Mouse (Mus musculus): Measurements from ENCODE around the gene Gm28047.

The Gm28047 gene

DNA sequence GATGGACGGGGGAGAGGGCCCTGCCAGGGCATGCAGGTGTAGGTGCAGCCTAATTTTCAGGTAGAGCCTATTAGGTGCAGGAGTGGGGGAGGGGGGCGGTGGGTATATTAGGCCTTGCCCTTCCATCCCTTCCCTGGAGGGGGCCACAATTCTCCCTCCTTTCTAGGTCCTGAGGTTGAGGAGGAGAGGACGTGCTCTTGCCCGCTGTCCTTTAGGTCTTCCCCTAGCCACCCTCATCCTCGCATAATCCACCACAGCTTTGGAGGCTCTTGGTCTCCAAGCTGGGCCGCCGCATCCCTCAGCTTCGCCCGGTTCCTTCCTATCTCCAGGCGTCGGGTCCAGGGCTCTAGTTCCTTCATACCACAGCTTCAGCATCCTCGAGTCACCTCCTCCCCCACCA lies 108.6 kb downstream of the Gm28047 start:
- no peak for DNase-seq (ENCODE audit: low spot score in 2 of 2)

DNA sequence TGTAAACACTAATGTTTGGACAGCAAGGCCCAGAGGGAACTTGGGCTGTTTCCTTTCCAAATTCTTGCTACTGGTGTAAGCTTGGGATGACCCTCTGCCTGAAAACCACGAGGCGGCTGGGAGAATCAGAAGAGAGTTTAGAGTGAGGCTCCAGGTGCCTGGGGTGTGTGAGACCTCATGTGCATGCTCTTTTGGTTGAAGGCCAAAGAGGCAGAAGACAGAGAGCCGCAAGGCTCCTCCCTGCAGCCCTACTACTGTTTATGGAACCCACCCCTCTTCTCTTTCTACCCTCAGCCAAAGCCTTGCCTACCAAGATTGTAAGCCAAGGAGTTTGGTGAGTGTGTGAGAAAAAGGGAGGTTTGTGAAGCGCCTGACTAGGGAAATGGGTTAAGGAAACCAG lies 109.1 kb downstream of the Gm28047 start:
- DNase-seq (ENCODE audit: low spot score in 2 of 2), result no peak

DNA sequence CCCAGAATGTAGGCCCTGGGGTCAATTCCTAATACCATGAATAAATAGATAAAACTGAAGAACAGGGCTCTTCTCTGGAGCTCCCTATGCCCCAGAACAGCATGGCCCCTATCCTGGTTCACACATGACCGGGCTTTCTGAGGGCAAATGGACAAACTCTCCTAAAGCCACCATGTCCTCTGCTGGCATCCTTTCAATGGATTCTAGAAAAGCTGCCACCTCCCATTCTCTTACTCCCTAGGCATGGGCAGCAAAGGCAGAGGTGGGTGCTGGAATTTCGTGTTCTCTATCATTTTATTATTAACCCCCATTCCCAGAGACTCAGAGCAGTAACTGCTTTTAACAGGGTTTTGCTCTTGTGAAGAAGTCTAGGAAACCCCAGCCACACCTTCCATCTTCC lies 109.6 kb downstream of the Gm28047 start:
- DNase-seq (ENCODE audit: low spot score in 2 of 2), result no peak

DNA sequence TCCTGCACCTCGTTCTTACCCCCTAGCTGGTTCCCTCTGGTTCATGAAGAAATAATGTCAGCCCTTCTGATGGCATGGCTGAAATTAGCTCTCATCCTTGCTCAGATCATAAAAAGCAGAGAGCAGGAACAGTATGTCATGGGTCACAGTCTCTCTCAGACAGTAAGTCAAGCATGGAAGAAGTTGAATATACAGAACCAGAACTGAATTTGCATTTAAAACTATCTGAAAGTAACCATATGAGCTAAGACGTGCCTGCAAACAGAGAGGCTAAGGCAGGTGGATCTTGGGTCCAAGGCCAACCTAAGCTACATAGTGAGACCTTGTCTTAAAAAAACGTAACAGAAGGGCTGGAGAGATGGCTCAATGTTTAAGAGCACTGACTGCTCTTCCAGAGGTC lies 111.9 kb downstream of the Gm28047 start:
- no peak for DNase-seq (ENCODE audit: low spot score in 2 of 2)

DNA sequence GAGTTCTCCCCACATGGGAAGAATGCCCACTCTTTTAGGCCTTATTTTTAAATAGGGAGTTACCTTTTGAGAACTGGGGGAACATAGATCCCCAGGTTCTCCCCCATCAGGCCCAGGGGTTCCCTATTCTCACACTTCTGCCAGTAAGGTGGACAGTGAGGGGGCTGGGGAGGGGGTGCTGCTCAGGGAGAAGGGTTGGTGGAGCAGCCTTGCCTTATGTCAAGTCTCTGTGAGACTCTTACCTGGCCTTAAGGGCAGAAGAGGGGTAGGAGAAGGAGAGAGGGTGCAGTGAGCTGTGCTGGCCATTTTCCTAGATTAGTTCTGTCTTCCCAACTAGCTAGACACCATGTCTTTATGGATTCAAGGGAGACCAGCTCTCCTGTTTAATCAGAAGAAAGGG lies 112.4 kb downstream of the Gm28047 start:
- DNase-seq (ENCODE audit: low spot score in 2 of 2), result no peak

DNA sequence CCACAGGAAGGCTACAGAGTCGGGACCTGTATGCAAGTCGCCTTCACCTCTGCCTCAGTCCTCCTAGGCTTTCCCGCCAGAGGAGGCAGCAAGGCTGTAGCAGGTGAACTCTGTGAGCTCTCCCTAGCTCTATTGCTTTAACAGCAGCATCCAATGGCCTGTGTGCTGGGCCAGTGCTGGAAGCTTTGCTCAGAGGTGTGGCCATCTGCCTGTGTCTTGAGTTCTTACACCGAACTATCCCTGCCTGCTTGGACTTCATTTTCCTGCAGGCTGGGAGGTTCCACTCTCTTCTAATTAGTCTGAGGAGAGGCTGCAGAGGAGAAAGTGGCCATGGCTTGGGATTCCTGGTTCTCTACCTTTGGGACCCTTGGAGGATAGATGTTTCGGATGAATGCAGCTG lies 112.9 kb downstream of the Gm28047 start:
- no peak for DNase-seq (ENCODE audit: low spot score in 2 of 2)

DNA sequence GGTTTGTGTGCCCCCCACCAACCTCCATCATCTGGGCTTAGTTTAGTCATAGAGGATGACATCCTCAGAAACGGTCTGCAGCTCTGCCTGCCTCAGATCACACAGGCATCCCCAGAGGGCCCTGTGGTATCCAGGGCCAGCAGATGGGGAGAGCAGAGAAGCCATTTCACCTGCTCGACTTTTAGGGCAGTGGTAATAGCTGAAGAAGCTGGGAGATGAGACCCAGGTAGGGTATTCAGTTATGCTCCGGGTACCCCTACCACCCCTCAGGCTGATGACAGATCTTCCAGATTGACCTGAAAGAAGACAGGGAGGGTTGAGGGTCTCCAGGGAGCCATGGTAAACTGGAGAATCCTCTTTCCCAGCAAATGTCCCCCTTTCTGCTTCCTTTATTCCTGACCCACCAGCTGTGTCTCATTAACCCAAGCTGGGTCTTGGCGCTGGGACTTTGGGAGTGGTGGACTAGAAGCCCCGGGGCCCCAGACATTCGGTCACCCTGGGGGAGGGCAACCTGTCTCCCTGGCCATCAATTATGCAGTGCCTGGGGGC lies 113.5 kb downstream of the Gm28047 start:
- no peak for DNase-seq (ENCODE audit: low spot score in 2 of 2)

DNA sequence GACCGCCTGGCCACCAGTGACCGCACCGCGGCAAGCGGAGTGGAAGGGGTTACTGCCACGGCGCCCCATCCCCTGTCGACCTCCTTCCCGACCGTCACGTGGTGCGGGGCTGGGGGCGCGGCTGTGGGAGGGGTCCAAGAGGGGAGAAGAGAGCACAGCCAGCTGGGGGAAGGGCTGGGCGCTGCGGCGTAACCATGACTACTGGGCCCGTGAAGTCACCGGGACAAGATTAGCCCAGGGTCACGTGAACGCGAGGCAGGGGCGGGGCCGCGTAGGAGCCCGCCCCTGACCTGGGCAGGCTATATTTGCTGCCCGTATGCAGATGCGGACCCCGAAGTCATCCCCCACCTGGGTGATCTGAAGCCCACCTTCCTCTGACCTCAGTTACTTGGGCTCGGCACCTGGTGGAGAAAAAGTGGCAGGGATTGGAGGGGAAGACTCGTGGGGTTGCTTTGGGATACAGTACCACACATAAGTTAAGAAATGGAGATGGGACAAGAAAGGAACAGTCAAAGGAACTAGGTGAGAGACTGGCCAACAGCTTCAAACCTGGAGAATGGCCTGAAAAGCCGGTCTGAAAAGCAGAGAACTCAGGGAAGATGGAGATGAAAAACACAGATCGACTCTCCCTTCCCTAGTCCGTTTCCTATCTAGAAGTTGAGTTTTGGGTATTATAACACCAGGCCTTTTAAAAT lies 114.1 kb downstream of the Gm28047 start:
- peak; percentile 80 to 90 for DNase-seq (ENCODE audit: low spot score in 2 of 2)

DNA sequence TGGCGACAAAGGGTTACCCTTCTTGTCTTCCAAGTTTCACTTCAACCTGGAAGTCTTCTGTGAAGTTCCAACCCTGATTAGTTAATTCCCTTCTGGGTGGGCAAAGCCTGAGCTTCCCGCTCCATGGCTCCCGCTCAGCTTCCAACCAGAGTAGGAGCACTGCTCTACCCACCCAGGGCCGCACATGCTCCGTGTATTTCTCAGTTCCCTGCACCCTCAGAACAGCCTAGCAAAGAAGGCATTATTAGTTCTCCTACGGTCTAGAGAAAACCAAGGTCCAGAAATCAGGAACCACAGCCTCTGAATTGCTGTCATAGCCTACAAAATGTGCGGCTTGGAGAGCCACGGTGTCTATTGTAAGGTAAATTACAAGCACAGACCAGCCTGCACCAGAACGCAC lies 114.8 kb downstream of the Gm28047 start:
- DNase-seq (ENCODE audit: low spot score in 2 of 2), result peak in 1 of 2 experiments; percentile 51

DNA sequence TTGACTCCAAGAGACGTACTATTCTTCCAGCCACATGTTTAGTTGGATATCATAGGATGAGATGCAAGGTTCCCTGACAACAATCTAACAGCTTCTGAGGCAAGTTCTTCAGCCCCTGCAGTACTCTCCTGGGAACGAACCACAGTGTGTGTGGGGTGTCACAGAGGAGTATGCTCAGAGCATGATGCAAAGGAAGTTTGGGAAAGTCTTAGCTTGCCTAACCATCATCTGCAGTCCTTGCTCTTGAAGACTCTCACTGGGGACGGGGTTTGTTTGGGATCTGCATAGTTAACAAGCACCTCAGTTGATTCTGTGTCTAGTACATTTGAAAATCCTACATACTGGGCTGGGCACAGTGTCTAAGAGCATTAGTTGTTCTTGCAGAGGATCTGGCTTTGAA lies 116.5 kb downstream of the Gm28047 start:
- no peak for DNase-seq (ENCODE audit: low spot score in 2 of 2)

DNA sequence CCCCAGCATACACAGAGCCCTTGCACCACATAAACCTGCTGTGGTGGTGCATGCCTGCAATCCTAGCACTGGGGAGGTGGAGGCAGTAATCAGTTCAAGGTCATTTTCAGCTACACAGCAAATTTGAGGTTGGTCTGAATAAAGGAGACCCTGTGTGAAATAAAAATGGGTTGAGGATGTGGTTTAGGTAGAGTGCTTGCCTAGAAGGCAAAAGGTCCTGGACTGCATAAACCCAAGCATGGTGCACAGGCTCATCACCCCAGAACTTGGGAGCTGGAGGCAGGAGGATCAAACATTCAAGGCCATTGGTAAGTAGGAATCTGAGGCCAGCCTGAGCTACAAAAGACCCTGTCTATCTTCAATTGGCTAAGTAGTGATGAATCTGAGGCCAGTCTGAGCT lies 117.3 kb downstream of the Gm28047 start:
- DNase-seq (ENCODE audit: low spot score in 2 of 2), result no peak

DNA sequence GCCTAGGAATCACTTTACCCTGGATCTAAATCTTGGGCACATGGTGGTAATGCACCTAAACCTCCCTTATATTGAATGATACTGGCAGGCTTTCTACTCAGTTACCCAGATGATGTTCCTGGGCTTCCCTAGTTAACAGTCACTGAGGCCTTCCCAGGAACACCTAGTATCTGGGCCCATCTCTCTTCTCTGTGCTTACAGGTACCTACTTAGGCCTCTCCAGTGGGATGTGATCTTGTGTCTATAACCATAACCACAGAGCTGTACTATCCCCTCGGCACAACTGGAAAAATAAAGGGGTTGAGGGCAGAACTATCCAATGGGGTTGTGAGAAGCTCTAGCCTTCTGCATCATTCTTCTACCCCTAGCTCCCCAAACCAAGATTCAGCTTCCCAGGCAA lies 118.0 kb downstream of the Gm28047 start:
- no peak for DNase-seq (ENCODE audit: low spot score in 2 of 2)

DNA sequence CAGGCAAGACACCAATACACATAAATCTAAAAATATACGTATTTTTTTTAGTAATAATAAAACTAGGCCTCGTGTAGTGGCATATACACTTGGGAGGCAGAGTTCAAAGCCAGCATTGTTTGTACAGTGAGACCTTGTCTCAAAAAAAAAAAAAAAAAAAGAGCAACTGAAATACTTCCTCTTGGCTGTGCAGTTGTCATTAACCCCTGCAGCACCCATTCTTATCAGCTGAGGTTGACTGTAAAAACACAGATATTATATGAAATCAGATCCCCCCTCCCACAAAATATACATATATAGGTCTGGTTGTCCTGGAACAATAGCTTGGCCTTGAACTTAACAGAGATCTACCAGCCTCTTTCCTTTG lies 118.4 kb downstream of the Gm28047 start:
- no peak for DNase-seq (ENCODE audit: low spot score in 2 of 2)

DNA sequence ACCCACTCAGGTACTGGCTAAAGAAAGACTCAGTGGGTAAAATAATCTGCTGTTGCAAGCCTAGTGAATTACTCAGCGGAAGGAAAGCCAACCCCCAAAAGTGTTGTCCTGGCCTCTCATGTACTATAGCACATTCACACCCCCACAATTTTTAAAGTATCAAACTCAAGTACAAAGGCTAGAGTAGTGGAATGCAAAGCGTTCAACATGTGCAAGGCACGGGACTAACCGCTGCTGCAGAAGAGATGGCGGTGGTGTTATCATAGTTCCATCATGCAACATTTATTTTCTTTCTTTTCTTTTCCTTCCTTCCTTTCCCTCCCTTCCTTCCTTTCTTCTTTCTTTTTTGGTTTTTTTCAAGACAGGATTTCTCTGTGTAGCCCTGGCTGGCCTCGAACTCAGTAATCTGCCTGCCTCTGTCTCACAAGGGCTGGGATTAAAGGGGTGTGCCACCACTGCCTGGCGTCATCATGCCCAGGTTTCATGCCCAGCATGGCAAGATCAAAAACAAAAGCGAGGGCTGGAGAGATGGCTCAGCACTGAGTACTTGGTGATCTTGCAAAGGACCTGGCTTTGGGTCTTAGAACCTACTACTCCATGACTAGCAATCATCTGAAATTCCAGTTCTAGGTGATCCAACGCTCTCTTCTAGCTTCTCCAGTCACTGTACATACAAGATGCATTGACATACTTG lies 119.0 kb downstream of the Gm28047 start:
- no peak for DNase-seq (ENCODE audit: low spot score in 2 of 2)

DNA sequence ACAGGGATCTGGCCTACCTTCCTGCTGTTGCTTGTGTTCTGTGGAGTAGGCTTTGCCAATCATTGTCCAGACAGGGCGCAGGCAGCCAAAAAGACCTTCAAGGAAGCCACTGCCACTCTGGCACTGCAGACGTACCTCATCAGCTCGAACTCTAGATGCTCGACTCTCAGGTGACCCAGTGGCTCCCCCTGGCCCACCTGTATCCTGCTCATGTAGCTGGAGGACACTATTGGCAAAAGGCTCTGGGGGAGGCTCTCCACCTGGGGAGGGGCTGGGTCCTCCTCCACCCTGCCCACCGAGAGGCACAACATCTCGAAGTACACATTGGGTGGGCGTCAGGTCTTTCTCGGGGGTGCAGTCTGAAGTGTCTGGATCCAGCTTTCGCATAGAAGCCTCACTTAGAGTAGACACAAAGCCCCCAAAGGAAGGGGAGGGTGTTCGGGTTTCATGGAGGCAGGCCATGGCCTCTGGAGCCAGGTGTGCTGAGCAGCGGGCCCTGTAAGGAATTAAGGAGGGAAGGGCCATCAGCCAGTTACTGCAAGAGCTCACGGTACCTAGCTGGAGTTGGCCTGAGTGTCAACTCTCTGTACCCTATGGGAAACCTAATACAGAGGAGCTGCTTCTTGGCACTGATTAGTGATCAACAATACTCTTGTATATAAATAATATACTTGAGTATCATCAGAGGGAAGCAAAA lies 119.6 kb downstream of the Gm28047 start:
- DNase-seq (ENCODE audit: low spot score in 2 of 2), result no peak

DNA sequence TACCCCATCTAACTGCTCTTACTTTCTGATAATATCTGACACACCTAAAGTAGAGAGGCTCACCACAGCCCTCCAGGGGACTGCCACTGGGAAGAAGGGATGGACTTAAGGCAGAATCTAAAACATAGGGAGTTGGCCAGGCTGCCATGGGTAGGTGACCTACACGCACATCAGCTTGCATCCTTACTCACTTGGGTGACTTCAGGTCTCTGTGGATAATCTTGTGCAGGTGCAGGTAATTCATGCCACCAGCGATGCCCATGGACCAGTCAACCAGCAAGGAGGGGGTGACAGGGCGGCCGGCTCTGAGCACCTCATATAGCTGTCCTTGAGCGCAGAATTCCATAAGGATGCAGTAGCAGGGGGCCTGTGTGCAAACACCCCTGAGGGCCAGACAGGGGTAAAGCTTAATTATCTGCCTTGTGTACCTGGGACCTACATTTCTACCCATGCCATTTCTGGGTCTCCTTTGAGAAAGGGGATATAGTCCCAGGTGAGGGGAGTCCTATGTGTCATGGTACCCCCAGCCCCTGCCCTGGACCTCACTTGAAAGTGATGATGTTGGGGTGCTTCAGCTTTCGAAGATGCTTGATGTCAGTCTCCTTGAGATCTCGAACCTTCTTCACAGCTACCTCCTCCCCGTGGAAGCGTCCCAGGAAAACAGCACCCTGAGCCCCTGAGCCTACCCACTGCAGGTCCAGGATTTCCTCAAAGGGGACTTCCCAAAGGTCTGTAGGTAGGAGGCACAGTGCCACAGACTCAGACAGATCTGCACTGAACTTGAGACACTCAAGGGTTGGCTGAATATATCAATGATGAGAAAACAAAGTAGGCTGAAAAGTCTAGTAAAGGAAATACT lies 120.7 kb downstream of the Gm28047 start:
- no peak for DNase-seq (ENCODE audit: low spot score in 2 of 2)

DNA sequence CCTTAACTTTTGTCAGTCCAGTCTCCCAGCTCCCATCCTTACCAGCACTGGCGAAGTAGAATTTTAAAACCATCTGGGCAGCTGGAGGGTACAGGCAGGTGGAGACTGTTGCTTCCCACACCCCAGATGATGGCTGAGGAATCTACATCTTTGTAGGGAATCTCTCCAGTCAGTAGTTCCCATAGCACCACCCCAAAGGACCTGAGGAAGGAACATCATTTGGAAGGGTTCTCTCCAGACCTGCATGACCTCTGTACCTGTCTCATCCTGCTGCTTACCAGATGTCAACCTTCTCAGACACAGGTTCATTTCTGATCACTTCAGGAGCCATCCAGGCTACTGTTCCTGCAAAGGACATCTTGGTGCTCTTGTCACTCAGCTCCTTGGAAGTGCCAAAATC lies 121.4 kb downstream of the Gm28047 start, which contains the start of gene Gm10337:
Gene Gm10337, plus strand, starts transcription at position 276 of the 400 bp plus-strand sequence.
- no peak for DNase-seq (ENCODE audit: low spot score in 2 of 2)

DNA sequence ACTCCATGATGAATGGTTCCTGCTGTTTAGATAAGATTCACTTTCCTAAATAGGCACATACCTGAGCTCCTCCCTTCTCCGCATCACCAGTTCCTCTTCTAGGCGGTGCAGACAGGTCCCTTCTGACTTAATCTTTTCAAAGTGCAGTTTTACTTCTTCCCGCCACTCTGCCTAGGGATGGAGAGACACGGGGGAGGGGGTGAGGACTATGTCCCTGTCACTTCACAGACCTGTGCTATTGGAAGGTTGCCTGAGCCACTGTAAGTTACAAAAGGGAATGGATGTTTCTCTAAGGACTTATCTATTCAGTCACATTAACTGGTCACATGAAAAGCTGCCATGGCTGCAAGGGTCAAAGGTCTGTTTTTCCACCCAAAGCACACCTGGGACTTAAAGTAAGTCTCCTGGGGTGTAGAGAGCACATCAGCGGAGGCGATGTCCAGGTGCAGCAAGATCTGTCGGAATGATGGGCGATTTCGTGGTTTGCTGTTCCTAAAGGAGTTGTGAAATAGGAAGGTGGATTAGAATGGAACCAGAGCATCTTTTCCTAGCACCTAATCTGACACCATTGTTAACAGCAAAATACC lies 122.5 kb downstream of the Gm28047 start:
- DNase-seq (ENCODE audit: low spot score in 2 of 2), result no peak

DNA sequence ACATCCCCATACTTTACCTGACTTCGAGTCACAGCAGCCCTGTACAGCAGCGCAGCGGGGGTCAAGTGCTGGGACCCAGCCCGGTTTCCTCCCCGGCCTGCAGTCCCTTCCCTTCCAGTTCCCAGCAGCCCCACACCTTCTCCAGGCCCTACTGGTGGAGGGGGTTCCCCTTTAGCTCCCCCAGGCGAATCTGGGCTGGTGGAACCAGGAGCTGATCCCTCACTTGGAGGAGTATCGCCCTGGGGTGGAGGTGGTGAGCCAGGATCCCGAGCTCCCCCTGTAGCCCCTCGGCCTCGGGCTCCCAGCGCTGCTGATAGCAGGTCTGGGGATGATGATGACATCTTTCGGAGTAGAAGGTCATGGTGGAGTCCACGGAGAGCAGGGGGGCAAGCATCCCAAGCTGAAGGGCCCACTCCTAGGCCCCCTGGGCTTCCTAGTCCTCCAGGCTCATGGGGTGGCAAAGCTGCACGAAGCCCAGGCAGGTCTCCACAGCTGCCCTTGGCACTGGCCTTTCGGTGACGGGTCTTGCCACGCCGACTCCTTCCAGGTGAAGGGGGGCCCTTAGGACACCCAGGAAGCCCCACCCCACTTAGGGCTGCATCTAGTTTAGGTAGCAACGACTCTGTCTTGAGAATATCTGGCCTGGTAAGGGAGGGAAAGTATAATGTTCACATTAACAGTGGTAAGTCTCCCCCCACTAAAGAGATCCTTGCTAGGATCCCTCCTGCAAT lies 123.6 kb downstream of the Gm28047 start:
- DNase-seq (ENCODE audit: low spot score in 2 of 2), result no peak

DNA sequence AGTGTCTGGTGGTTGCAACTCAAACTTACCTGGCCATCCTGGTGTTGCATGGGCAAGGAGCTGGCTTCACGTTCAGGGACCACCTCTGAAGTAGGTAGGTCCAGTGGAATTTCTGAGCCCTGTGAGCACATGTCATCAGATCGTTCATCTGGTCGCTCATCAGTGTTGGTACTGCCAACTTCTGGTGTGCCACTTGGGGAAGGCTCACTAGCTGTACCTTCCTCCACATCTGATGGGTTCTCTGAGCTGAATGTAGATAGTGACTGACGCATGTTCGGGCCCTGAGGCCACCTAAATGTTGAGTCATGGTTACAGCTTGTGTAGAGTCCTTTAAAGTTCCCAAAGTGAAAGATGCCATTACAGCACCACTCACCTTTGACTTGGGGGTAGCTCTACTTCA lies 124.4 kb downstream of the Gm28047 start:
- DNase-seq (ENCODE audit: low spot score in 2 of 2), result no peak

DNA sequence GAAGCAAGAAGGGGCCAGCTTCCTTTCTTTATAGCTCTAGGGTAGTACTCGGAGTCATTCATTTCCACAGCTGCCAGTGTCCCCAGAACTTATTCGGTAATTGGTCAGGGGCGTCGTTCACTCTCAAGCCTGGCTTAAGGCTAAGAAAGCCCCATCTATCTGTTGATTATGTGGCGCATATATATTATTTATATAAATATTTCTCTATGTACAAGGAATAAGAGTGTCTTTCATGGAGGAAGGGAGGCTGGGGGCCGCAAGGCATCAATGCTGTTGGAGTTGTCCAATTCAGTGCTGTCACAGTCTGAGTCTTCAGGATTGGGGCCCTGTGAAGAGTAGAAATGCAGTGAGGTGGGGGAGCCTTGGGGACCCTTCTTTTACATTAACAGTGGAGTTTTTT lies 125.0 kb downstream of the Gm28047 start:
- DNase-seq (ENCODE audit: low spot score in 2 of 2), result no peak
